Mouse (Mus musculus) naive thymus-derived CD4-positive, alpha-beta T cell, adult 5 months (primary cell): ENCODE results near the gene Insyn1. TPM values are rescaled to one million over a fixed set of nuclear protein-coding genes. Genes with fewer than 3 reads are reported as not detected.

Source experiments
- polyA plus RNA-seq: library from polyadenylated mRNA; unstranded; fragments of 100-300 nt; shearing (Covaris generic); gene quantifications from one replicate; pipeline ENCODE4 v1.2.1, GENCODE M21; 2017

The Insyn1 gene
- not detected for polyA plus RNA-seq

GRCm38 (mm10) chr9:58487851-58488801 lies at the start of gene Insyn1:
Gene Insyn1 (plus strand): TSS chr9:58488603.

Other genes starting within 250 kb of the Insyn1 start
- gene Pml, start 238.8 kb upstream of the Insyn1 start, polyA plus RNA-seq = 46.0 TPM
- 17.2 TPM for gene Stoml1, start 235.4 kb upstream of the Insyn1 start, polyA plus RNA-seq
- gene Loxl1, start 175.4 kb upstream of the Insyn1 start, polyA plus RNA-seq = 0.10 TPM
- not detected for gene Tbc1d21, start 118.1 kb upstream of the Insyn1 start, polyA plus RNA-seq
- gene Cd276, start 66.8 kb downstream of the Insyn1 start, polyA plus RNA-seq = not detected
- 62.9 TPM for gene Nptn, start 93.6 kb downstream of the Insyn1 start, polyA plus RNA-seq